Mouse (Mus musculus): ENCODE results near the gene Klhdc7b.

DNA sequence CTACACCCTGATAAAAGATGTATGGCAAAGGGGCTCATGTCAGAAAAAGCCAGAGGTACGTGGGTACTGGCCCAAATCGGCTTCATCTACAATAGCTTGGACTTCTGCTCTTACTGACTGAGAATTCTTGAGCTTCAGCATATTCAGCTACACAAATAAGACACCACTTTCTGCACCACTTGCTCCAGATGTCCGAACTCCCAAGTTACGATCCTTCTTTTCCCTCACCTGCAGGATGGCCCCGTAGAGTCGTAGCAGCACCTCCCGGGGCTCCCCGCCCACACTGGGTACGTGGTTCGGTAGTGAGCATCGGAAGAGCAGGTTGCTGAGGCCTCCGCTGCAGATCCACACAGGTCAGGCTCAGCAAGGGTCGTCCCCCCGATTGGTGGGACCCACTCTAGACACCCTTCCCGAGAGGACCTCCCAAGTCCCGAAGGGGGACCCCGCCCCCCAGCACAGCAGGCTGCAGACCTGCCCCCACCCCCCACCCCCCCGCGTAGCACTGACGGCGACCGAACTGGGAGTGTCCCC, 44.2 kb downstream of the Klhdc7b start:
- no peak for TF ChIP-seq POLR2A (IDR thresholded peaks at IDR 0.05; ENCODE audit: low read depth, low read length)
- TF ChIP-seq CTCF (IDR thresholded peaks at IDR 0.05; ENCODE audit: extremely low read depth, insufficient read depth, insufficient read length, insufficient replicate concordance): no peak

All from spleen, adult 2 months (tissue).